Mouse (Mus musculus) liver, postnatal 0 days (tissue): ENCODE measurements around the gene Lce1f.

Experiments
- CTCF ChIP-seq: sonication (generic); IDR thresholded peaks from 2 replicates; pipeline ENCODE4 v1.5.1; 2016; ENCODE audit warnings: antibody characterized with exemption, low read depth
- EP300 ChIP-seq: IDR thresholded peaks from 2 replicates; pipeline ENCODE4 v1.6.1; 2016; ENCODE audit warnings: antibody characterized with exemption, low read depth, mild to moderate bottlenecking

DNA sequence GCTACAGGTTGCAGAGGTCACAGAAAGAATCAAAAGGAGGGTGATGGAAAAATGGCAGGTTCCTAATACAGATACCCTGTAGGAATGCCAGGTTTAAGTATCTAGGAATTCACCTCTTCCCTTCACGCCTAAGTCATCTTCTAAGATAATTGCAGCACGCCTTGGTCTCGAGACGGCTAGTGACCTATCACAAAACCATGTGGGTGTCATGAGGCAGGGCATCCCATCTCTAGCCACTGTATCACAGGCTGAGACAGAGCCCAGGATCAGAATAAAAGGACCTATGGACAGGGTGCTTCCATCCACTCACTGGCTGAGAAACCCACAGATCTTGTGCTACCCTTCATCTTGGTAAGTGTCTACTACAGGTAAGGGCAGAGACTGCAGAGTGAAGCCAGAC is 41.2 kb downstream of the Lce1f start, which contains the start of gene Lce1c:
- TF ChIP-seq CTCF = no peak
- no peak for TF ChIP-seq EP300
